Mouse (Mus musculus) lung, postnatal 0 days (tissue): ENCODE measurements at regions not wholly inside any gene's neighbourhood (a gene's known extent, or its start where the extent isn't known, plus 50 kb on each side); places are given as distances from the start of the nearest gene placed in this dataset.

ENCODE experiments used
- CTCF ChIP-seq: IDR thresholded peaks from 2 replicates; pipeline ENCODE4 v1.5.1; 2016; ENCODE audit warnings: antibody characterized with exemption, mild to moderate bottlenecking
- EP300 ChIP-seq: IDR thresholded peaks from 2 replicates; pipeline ENCODE4 v1.6.1; 2016; ENCODE audit warnings: antibody characterized with exemption, mild to moderate bottlenecking, control low read depth

GRCm38 (mm10) chr4:153669070-153669469, 186.5 kb upstream of the Ajap1 start:
- TF ChIP-seq CTCF, result no peak
- TF ChIP-seq EP300, result no peak
